Mouse (Mus musculus) G1E (cell line): ENCODE measurements around the gene Dph6. TPM values are rescaled to one million over a fixed set of nuclear protein-coding genes. Genes with fewer than 3 reads are reported as not detected.
A peak's percentile ranks its signal among the peaks of the same experiment; 100 is the strongest.

Experiments used
- ATAC-seq: 2 replicates; pipeline ENCODE4 v1.8.0; 2016; ENCODE audit warnings: mild to moderate bottlenecking; ENCODE audit not compliant: insufficient number of reproducible peaks, poor library complexity, low FRiP score, severe bottlenecking; ENCODE audit errors: extremely low read depth
- DNase-seq: peaks from one replicate; pipeline ENCODE4 v3.0.0; 2012; ENCODE audit warnings: low spot score
- H3K27me3 ChIP-seq: 2 replicates; pipeline ENCODE4 v1.6.1; 2012; ENCODE audit warnings: mild to moderate bottlenecking, low read length, inconsistent platforms; ENCODE audit not compliant: insufficient read depth
- H3K36me3 ChIP-seq: replicated peaks from 2 replicates; pipeline ENCODE3; 2012; ENCODE audit warnings: mild to moderate bottlenecking, inconsistent platforms
- H3K4me1 ChIP-seq: 2 replicates; pipeline ENCODE4 v1.6.1; 2012; ENCODE audit warnings: low read depth, low read length, inconsistent platforms, mixed read lengths; ENCODE audit not compliant: insufficient read depth
- H3K4me3 ChIP-seq: 2 replicates; pipeline ENCODE4 v1.5.1; 2012; ENCODE audit warnings: low read depth, mild to moderate bottlenecking, inconsistent platforms, low read length, moderate library complexity, mixed read lengths
- H3K9me3 ChIP-seq: replicated peaks from 2 replicates; pipeline ENCODE4 v1.6.1; 2012; ENCODE audit warnings: inconsistent platforms
- CTCF ChIP-seq: IDR thresholded peaks from 2 replicates; pipeline ENCODE4 v1.5.1; 2012; ENCODE audit warnings: low read depth, low read length, inconsistent platforms, mixed read lengths
- GATA1 ChIP-seq: IDR thresholded peaks from 2 replicates; pipeline ENCODE4 v1.6.1; 2012; ENCODE audit warnings: borderline replicate concordance, low read length, inconsistent platforms, mixed read lengths
- GATA2 ChIP-seq: IDR thresholded peaks from 2 replicates; pipeline ENCODE4 v1.6.1; 2012; ENCODE audit warnings: low read depth, low read length, inconsistent platforms, borderline replicate concordance
- POLR2AphosphoS5 ChIP-seq: IDR thresholded peaks from 2 replicates; pipeline ENCODE4 v1.6.1; 2012; ENCODE audit warnings: low read depth, low read length, inconsistent platforms; ENCODE audit not compliant: insufficient replicate concordance
- TAL1 ChIP-seq: conservative IDR thresholded peaks from 2 replicates; pipeline ENCODE4 v1.6.1; 2012; ENCODE audit warnings: low read depth, low read length, inconsistent platforms, mixed read lengths
- polyA plus RNA-seq: library from polyadenylated mRNA; stranded (reverse); fragments of >175 nt; gene quantifications from 2 replicates; pipeline ENCODE4 v1.2.3, GENCODE M21; 2012
- total RNA-seq, 2 experiments: library from RNA; stranded (forward) in 1 of 2; stranded (reverse) in 1 of 2; fragments of 200-1000 nt in 1 of 2; fragments of >200 nt in 1 of 2; fragmentation: Nextera tagmentation in 1 of 2; gene quantifications; 2 replicates each; pipeline ENCODE4 v1.2.3; 2014 to 2017

Dph6 gene
- total and polyA plus RNA-seq, 3 experiments: 4.0 to 82.7 (median 18.7) TPM

DNA sequence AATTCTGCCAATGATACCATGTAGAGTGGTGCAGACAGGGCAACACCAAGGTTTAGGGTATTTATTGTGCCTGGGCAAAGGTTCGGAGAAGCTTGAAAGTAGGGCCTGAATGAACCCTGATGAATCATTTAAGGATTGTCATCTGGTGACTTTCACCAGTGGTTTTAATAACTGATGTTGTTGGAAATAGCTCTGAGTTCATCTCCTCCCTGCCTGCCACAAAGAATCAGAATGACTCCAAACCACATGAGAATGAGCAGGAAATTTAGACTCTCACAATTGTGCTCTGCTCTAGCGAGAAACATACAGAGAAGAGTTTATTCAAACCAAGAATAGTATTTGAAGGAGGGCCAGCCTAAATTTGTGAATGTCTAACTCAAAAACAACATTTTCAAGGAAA is 4.2 kb upstream of the Dph6 start:
- Histone ChIP-seq H3K27me3 (no peaks in the 10 kb centered on the region), H3K9me3 (no peaks in the 10 kb centered on the region), H3K4me1 (peaks cover 6% of the 10 kb centered on the region), H3K4me3 (no peak overlapping the region), H3K36me3 (no peaks in the 10 kb centered on the region)
- DNase-seq (no peak), ATAC-seq (no peak)
- no peak for TF ChIP-seq GATA1
- TF ChIP-seq CTCF: no peak
- TF ChIP-seq POLR2AphosphoS5: no peak
- TF ChIP-seq TAL1: no peak
- TF ChIP-seq GATA2: no peak

DNA sequence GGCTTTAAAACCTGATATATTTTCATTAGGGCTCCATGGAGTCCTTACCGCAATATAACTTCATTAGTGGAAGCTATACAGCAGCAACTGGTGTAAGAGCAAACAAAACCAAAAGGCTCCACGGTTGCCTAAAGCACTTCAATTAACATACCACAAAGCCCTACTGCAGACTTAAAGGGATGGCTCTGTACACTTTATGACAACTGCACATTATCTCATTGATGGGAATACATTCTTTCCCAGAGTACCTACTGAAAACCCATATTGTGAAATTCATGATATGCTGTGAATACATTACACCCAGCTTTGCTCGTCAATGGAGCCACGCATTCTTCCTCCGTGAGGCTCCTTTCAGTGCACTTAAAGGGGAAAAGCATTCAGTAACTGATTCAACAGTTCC is 8.5 kb downstream of the Dph6 start:
- DNase-seq (no peak), ATAC-seq (no peak)
- Histone ChIP-seq H3K36me3 (peaks cover 30% of the 10 kb centered on the region), H3K4me1 (no peaks in the 10 kb centered on the region), H3K27me3 (no peaks in the 10 kb centered on the region), H3K4me3 (no peak overlapping the region), H3K9me3 (no peaks in the 10 kb centered on the region)
- TF ChIP-seq GATA2 (no peak), GATA1 (no peak), POLR2AphosphoS5 (no peak), CTCF (no peak), TAL1 (no peak)

- Histone ChIP-seq H3K36me3 (peaks cover 38% of the 10 kb centered on the region), H3K9me3 (no peaks in the 10 kb centered on the region), H3K4me1 (no peaks in the 10 kb centered on the region), H3K27me3 (no peaks in the 10 kb centered on the region), H3K4me3 (no peak overlapping the region)
- TF ChIP-seq GATA2 (no peak), CTCF (no peak), GATA1 (no peak), TAL1 (no peak), POLR2AphosphoS5 (no peak)
- ATAC-seq (no peak), DNase-seq (no peak)
Measured at GRCm38 (mm10) chr2:114643832-114644231, 10.9 kb downstream of the Dph6 start.

GRCm38 (mm10) chr2:114624683-114625082 is 30.1 kb downstream of the Dph6 start:
- no peaks in the 10 kb centered on the region for H3K9me3 ChIP-seq
- H3K4me3 ChIP-seq: no peak overlapping the region
- TF ChIP-seq GATA1: no peak
- no peak for TF ChIP-seq TAL1
- TF ChIP-seq GATA2: no peak
- TF ChIP-seq POLR2AphosphoS5: no peak
- TF ChIP-seq CTCF: no peak
- ATAC-seq (no peak), DNase-seq (no peak)
- H3K27me3 ChIP-seq: no peaks in the 10 kb centered on the region
- no peaks in the 10 kb centered on the region for H3K4me1 ChIP-seq
- H3K36me3 ChIP-seq: peaks cover 12% of the 10 kb centered on the region

DNA sequence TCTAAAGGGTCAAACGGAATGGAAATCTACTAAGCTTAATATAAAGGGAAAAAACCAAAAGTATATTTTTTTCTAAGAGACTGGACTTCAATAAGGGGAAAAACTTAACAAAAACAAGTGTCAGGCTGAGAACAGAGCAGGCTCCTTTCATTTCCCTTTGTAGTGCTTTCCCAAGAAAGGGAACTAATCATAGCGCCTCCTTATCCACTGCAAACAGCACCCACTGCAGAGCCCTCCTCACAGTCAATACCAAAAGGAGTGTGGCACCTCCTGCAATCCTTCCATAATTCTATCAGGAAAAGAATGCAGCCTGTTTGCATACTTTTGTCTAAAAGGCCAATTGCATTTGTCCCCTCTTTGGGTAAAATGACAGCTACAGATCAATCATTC is 32.2 kb downstream of the Dph6 start:
- DNase-seq (no peak), ATAC-seq (no peak)
- Histone ChIP-seq H3K27me3 (no peaks in the 10 kb centered on the region), H3K9me3 (no peaks in the 10 kb centered on the region), H3K36me3 (peaks cover 10% of the 10 kb centered on the region), H3K4me3 (no peak overlapping the region), H3K4me1 (no peaks in the 10 kb centered on the region)
- TF ChIP-seq GATA1 (no peak), TAL1 (no peak), CTCF (no peak)

GRCm38 (mm10) chr2:114621781-114622549 is 32.8 kb downstream of the Dph6 start:
- H3K9me3 ChIP-seq: no peaks in the 10 kb centered on the region
- peaks cover 10% of the 10 kb centered on the region for H3K36me3 ChIP-seq
- DNase-seq: no peak
- no peaks in the 10 kb centered on the region for H3K27me3 ChIP-seq
- no peak overlapping the region for H3K4me3 ChIP-seq
- H3K4me1 ChIP-seq: no peaks in the 10 kb centered on the region
- TF ChIP-seq CTCF (no peak), POLR2AphosphoS5 (no peak), TAL1 (no peak), GATA1 (no peak), GATA2 (no peak)
- peak; percentile 34; the same call in 1 of the 2 replicates for ATAC-seq

- Histone ChIP-seq H3K36me3 (peaks cover 15% of the 10 kb centered on the region), H3K4me1 (peaks cover 2% of the 10 kb centered on the region; the same call in 1 of the 2 replicates), H3K27me3 (no peaks in the 10 kb centered on the region), H3K9me3 (no peaks in the 10 kb centered on the region), H3K4me3 (no peak overlapping the region)
- ATAC-seq: no peak
- TF ChIP-seq CTCF: no peak
- DNase-seq: no peak
Measured at GRCm38 (mm10) chr2:114611576-114611975, 43.2 kb downstream of the Dph6 start.
